Mouse (Mus musculus): Measurements from ENCODE around the gene Jazf1. TPM values are rescaled to one million over a fixed set of nuclear protein-coding genes. Genes with fewer than 3 reads are reported as not detected.

The Jazf1 gene
- polyA plus RNA-seq, 1 experiment from 2014 or later = 3.3 TPM

GRCm38 (mm10) chr6:52852404-52853107 lies 215.9 kb downstream of the Jazf1 start:
- no peak overlapping the region for H3K4me2 ChIP-seq (ENCODE audit: low read depth, low read length)
- H3K27ac ChIP-seq (ENCODE audit: low read depth) = no peak overlapping the region
- H3K4me3 ChIP-seq (ENCODE audit: low read depth, low read length) = no peak overlapping the region
- H3K9ac ChIP-seq (replicated peaks) = no peak overlapping the region
- ATAC-seq (no peak), DNase-seq (no peak)
- no peaks in the 10 kb centered on the region for H3K9me3 ChIP-seq (ENCODE audit: low read length)
- no peaks in the 10 kb centered on the region for H3K4me1 ChIP-seq (ENCODE audit: insufficient read depth)
- no peaks in the 10 kb centered on the region for H3K36me3 ChIP-seq (replicated peaks; ENCODE audit: insufficient read depth, low read length)
- no peak for TF ChIP-seq CTCF (IDR thresholded peaks at IDR 0.05; ENCODE audit: low read depth)
- no peak for TF ChIP-seq EP300 (IDR thresholded peaks at IDR 0.05; ENCODE audit: low read depth)
- H3K27me3 ChIP-seq (ENCODE audit: insufficient read depth, low read length) = no peaks in the 10 kb centered on the region
- 74% methylated on average over 8 of the region's 8 CpGs for WGBS (ENCODE audit: insufficient replicate concordance)

DNA sequence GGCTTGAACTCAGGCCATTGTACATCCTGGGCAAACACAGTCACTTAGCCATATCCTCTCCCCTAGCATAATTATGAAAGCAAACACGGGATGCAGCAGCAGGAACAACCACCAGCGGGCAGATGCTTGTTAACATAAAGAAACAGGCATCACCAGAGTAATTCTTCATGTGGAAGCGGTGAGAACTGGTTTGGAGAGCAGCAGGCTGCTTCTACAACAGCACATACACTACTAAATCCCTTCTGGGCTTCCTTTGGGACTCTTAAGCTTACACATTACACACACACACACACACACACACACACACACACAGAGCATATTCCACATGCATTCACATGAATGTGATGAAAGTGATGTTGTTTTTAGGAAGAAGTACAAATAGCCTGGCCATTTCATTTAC lies 216.5 kb downstream of the Jazf1 start:
- Histone ChIP-seq H3K9ac (replicated peaks) (no peak overlapping the region), H3K36me3 (replicated peaks; ENCODE audit: insufficient read depth, low read length) (no peaks in the 10 kb centered on the region), H3K9me3 (ENCODE audit: low read length) (no peaks in the 10 kb centered on the region), H3K4me1 (ENCODE audit: insufficient read depth) (no peaks in the 10 kb centered on the region), H3K4me2 (ENCODE audit: low read depth, low read length) (no peak overlapping the region), H3K27ac (ENCODE audit: low read depth) (no peak overlapping the region), H3K27me3 (ENCODE audit: insufficient read depth, low read length) (no peaks in the 10 kb centered on the region), H3K4me3 (ENCODE audit: low read depth, low read length) (no peak overlapping the region)
- no peak for DNase-seq
- TF ChIP-seq EP300 (IDR thresholded peaks at IDR 0.05; ENCODE audit: low read depth) = no peak
- no peak for TF ChIP-seq CTCF (IDR thresholded peaks at IDR 0.05; ENCODE audit: low read depth)
- 65% methylated on average over 3 of the region's 3 CpGs for WGBS (ENCODE audit: insufficient replicate concordance)
- no peak for ATAC-seq

- Histone ChIP-seq H3K4me2 (ENCODE audit: low read depth, low read length) (no peak overlapping the region), H3K4me3 (ENCODE audit: low read depth, low read length) (no peak overlapping the region), H3K9ac (replicated peaks) (no peak overlapping the region), H3K36me3 (replicated peaks; ENCODE audit: insufficient read depth, low read length) (no peaks in the 10 kb centered on the region), H3K27ac (ENCODE audit: low read depth) (no peak overlapping the region), H3K27me3 (ENCODE audit: insufficient read depth, low read length) (no peaks in the 10 kb centered on the region), H3K4me1 (ENCODE audit: insufficient read depth) (no peaks in the 10 kb centered on the region), H3K9me3 (ENCODE audit: low read length) (no peaks in the 10 kb centered on the region)
- TF ChIP-seq EP300 (IDR thresholded peaks at IDR 0.05; ENCODE audit: low read depth) = no peak
- TF ChIP-seq CTCF (IDR thresholded peaks at IDR 0.05; ENCODE audit: low read depth) = no peak
- no peak for ATAC-seq
- DNase-seq = no peak
- WGBS (ENCODE audit: insufficient replicate concordance) = 71% methylated on average over 5 of the region's 5 CpGs
Observed at GRCm38 (mm10) chr6:52851019-52851418, 217.4 kb downstream of the Jazf1 start.

GRCm38 (mm10) chr6:52848199-52848598 lies 220.2 kb downstream of the Jazf1 start:
- H3K4me3 ChIP-seq (ENCODE audit: low read depth, low read length) = no peak overlapping the region
- no peak overlapping the region for H3K4me2 ChIP-seq (ENCODE audit: low read depth, low read length)
- no peaks in the 10 kb centered on the region for H3K4me1 ChIP-seq (ENCODE audit: insufficient read depth)
- WGBS (ENCODE audit: insufficient replicate concordance) = 64% methylated on average over 6 of the region's 6 CpGs
- TF ChIP-seq CTCF (IDR thresholded peaks at IDR 0.05; ENCODE audit: low read depth) (no peak), EP300 (IDR thresholded peaks at IDR 0.05; ENCODE audit: low read depth) (no peak)
- no peaks in the 10 kb centered on the region for H3K36me3 ChIP-seq (replicated peaks; ENCODE audit: insufficient read depth, low read length)
- ATAC-seq (no peak), DNase-seq (no peak)
- no peak overlapping the region for H3K27ac ChIP-seq (ENCODE audit: low read depth)
- no peaks in the 10 kb centered on the region for H3K27me3 ChIP-seq (ENCODE audit: insufficient read depth, low read length)
- no peak overlapping the region for H3K9ac ChIP-seq (replicated peaks)
- no peaks in the 10 kb centered on the region for H3K9me3 ChIP-seq (ENCODE audit: low read length)

DNA sequence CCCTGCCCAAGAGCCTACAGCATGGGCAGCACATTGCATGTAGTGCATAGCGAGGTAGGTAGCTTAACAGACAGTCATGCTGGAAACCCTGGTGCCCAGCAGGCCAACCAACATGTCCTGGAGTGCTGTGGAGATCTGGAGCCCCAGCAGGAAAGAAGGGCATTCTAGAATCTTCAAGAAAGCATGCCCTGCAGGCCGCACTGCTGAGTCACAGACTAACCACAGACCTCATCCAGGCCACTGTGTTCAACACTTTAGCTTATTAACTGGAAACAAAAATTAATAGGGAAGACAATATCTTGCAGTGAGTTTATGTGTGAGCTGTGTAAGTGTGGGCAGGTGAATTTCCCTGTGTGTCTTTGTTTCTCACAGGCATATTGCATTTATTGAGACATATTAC lies 222.1 kb downstream of the Jazf1 start:
- TF ChIP-seq EP300 (IDR thresholded peaks at IDR 0.05; ENCODE audit: low read depth) (no peak), CTCF (IDR thresholded peaks at IDR 0.05; ENCODE audit: low read depth) (no peak)
- Histone ChIP-seq H3K4me1 (ENCODE audit: insufficient read depth) (no peaks in the 10 kb centered on the region), H3K9me3 (ENCODE audit: low read length) (no peaks in the 10 kb centered on the region), H3K27me3 (ENCODE audit: insufficient read depth, low read length) (no peaks in the 10 kb centered on the region), H3K4me3 (ENCODE audit: low read depth, low read length) (no peak overlapping the region), H3K27ac (ENCODE audit: low read depth) (no peak overlapping the region), H3K36me3 (replicated peaks; ENCODE audit: insufficient read depth, low read length) (no peaks in the 10 kb centered on the region), H3K9ac (replicated peaks) (no peak overlapping the region), H3K4me2 (ENCODE audit: low read depth, low read length) (no peak overlapping the region)
- 63% methylated on average over 2 of the region's 2 CpGs for WGBS (ENCODE audit: insufficient replicate concordance)
- ATAC-seq (no peak), DNase-seq (no peak)

DNA sequence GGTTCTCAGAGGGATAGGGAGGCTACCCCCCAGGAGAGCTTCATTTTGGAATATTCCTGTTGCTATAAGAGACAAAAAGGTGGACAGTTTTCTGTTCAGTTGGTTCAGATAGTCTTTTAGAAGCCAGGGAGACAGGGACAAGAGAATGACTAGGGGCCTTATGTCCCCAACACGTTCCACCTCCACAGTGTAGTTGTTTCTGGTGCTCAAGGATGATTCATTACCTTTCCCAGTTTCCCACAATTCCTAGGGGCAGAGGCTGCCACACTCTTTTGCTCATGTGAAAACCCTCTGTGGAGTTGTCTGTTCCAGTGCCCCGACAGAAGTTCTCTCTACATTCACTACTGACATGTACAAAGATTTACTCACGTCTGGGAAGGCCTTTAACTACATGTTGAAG lies 223.7 kb downstream of the Jazf1 start:
- ATAC-seq = no peak
- Histone ChIP-seq H3K4me3 (ENCODE audit: low read depth, low read length) (no peak overlapping the region), H3K36me3 (replicated peaks; ENCODE audit: insufficient read depth, low read length) (no peaks in the 10 kb centered on the region), H3K9me3 (ENCODE audit: low read length) (no peaks in the 10 kb centered on the region), H3K27ac (ENCODE audit: low read depth) (no peak overlapping the region), H3K9ac (replicated peaks) (no peak overlapping the region), H3K27me3 (ENCODE audit: insufficient read depth, low read length) (no peaks in the 10 kb centered on the region), H3K4me1 (ENCODE audit: insufficient read depth) (no peaks in the 10 kb centered on the region), H3K4me2 (ENCODE audit: low read depth, low read length) (no peak overlapping the region)
- DNase-seq = no peak
- 73% methylated on average over 3 of the region's 3 CpGs for WGBS (ENCODE audit: insufficient replicate concordance)
- TF ChIP-seq CTCF (IDR thresholded peaks at IDR 0.05; ENCODE audit: low read depth) (no peak), EP300 (IDR thresholded peaks at IDR 0.05; ENCODE audit: low read depth) (no peak)

All from liver, postnatal 0 days (tissue).